Mouse (Mus musculus) heart, adult 2 months (tissue): ENCODE results near the gene Disp2.

Source experiments
- CTCF ChIP-seq: fragments of 200-600 bp; IDR thresholded peaks from 2 replicates; pipeline ENCODE4 v1.8.1; 2022; ENCODE audit warnings: antibody characterized with exemption, mild to moderate bottlenecking, moderate library complexity
- EP300 ChIP-seq: fragments of 200-500 bp; IDR thresholded peaks from 2 replicates; pipeline ENCODE4 v1.6.1; 2011; ENCODE audit warnings: low read depth, low read length, control low read depth; ENCODE audit not compliant: insufficient read depth
- POLR2A ChIP-seq: fragments of 200-500 bp; IDR thresholded peaks from 2 replicates; pipeline ENCODE4 v1.6.1; 2011; ENCODE audit warnings: mild to moderate bottlenecking, low read depth, low read length, control low read depth; ENCODE audit not compliant: insufficient read depth

GRCm38 (mm10) chr2:118745232-118745884 is 34.2 kb upstream of the Disp2 start, which contains the start of gene Inafm2:
- peak; percentile 31; the same call in 1 of the 2 replicates for TF ChIP-seq POLR2A
- TF ChIP-seq CTCF: no peak
- no peak for TF ChIP-seq EP300
